Mouse (Mus musculus) cerebellum, adult 18-20 months (tissue): ENCODE measurements around the gene Lamtor1.

Experiments
- DNase-seq, 2 experiments: peaks; one replicate each; pipeline ENCODE4 v3.0.0; 2021

Lamtor1 gene

GRCm38 (mm10) chr7:101905561-101906286 is at the start of gene Lamtor1:
TSS of gene Lamtor1 (plus strand) at chr7:101905904.
- peak; percentile 99 to 100 for DNase-seq

GRCm38 (mm10) chr7:101857094-101857493 is 48.6 kb upstream of the Lamtor1 start, which contains the start of gene Folr2:
TSS of gene Folr2 (minus strand) at chr7:101857194.
- DNase-seq, result no peak

- DNase-seq, result no peak
Measured at GRCm38 (mm10) chr7:101858362-101858761, 47.3 kb upstream of the Lamtor1 start.

- no peak for DNase-seq
Measured at GRCm38 (mm10) chr7:101860978-101861377, 44.7 kb upstream of the Lamtor1 start.

- DNase-seq, result no peak
Measured at GRCm38 (mm10) chr7:101862291-101862690, 43.4 kb upstream of the Lamtor1 start.

- DNase-seq, result no peak
Measured at GRCm38 (mm10) chr7:101863415-101863814, 42.3 kb upstream of the Lamtor1 start, which contains the start of gene Anapc15. TSS of gene Anapc15 (plus strand) at chr7:101863715.

- DNase-seq, result no peak
Measured at GRCm38 (mm10) chr7:101866491-101867265, 39.0 kb upstream of the Lamtor1 start.

- no peak for DNase-seq
Measured at GRCm38 (mm10) chr7:101867482-101867881, 38.2 kb upstream of the Lamtor1 start.

- DNase-seq, result no peak
Measured at GRCm38 (mm10) chr7:101868241-101869162, 37.2 kb upstream of the Lamtor1 start.

- DNase-seq, result no peak
Measured at GRCm38 (mm10) chr7:101869163-101869500, 36.6 kb upstream of the Lamtor1 start.

GRCm38 (mm10) chr7:101870629-101871028 is 35.1 kb upstream of the Lamtor1 start, which contains the start of gene Folr1:
TSS of gene Folr1 (minus strand) at chr7:101870788.
- DNase-seq, result no peak

- no peak for DNase-seq
Measured at GRCm38 (mm10) chr7:101871296-101871695, 34.4 kb upstream of the Lamtor1 start.

GRCm38 (mm10) chr7:101875978-101876377 is 29.7 kb upstream of the Lamtor1 start:
- no peak for DNase-seq

- DNase-seq, result no peak
Measured at GRCm38 (mm10) chr7:101880855-101881254, 24.8 kb upstream of the Lamtor1 start.

- no peak for DNase-seq
Measured at GRCm38 (mm10) chr7:101882413-101883154, 23.1 kb upstream of the Lamtor1 start.

- DNase-seq, result no peak
Measured at GRCm38 (mm10) chr7:101884160-101884559, 21.5 kb upstream of the Lamtor1 start.

GRCm38 (mm10) chr7:101886274-101886673 is 19.4 kb upstream of the Lamtor1 start:
- DNase-seq, result no peak

GRCm38 (mm10) chr7:101888460-101888859 is 17.2 kb upstream of the Lamtor1 start:
- DNase-seq, result no peak

GRCm38 (mm10) chr7:101895695-101896094 is 10.0 kb upstream of the Lamtor1 start:
- no peak for DNase-seq

GRCm38 (mm10) chr7:101896104-101897066 is 9.3 kb upstream of the Lamtor1 start:
- peak; percentile 95 to 99 for DNase-seq
